Mouse (Mus musculus) splenic B cell, adult 2 months (primary cell): Measurements from ENCODE around the gene Actl10.

Experiments used
- DNase-seq: peaks from one replicate; pipeline ENCODE4 v3.0.0-alpha.2; 2011; ENCODE audit warnings: low read depth, low spot score
- H3K27me3 ChIP-seq: 2 replicates; pipeline ENCODE4 v1.6.1; 2012; ENCODE audit warnings: mild to moderate bottlenecking, low read length, moderate library complexity, mixed read lengths; ENCODE audit not compliant: control insufficient read depth, poor library complexity, insufficient read depth, severe bottlenecking
- H3K36me3 ChIP-seq: 2 replicates; pipeline ENCODE4 v1.6.1; 2012; ENCODE audit warnings: mild to moderate bottlenecking, low read length, moderate library complexity, mixed read lengths; ENCODE audit not compliant: control insufficient read depth, poor library complexity, insufficient read depth, severe bottlenecking

Actl10 gene

DNA sequence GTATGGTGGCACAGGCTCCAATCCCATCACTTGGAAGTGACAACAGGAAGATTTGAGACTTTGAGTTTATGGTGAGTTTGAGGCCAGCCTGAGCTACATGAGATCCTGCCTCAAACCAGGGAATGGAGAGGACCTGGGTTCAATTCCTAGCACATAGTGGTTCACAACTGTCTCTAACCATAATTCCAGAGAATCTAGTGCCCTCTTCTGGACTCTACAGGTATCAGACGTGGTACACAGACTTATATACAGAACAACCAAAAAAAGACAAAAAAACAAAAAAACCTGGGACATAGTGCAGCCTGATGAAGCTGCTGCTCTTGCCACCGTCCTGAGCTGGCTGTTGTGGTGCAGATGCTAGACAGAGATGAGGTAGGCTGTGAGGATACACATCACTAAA lies 9.9 kb upstream of the Actl10 start:
- H3K36me3 ChIP-seq = 0 out of 2 replicates have a peak, but pooled peaks cover under 1% of the 10 kb centered on the region
- DNase-seq = no peak
- H3K27me3 ChIP-seq = no peaks in the 10 kb centered on the region

DNA sequence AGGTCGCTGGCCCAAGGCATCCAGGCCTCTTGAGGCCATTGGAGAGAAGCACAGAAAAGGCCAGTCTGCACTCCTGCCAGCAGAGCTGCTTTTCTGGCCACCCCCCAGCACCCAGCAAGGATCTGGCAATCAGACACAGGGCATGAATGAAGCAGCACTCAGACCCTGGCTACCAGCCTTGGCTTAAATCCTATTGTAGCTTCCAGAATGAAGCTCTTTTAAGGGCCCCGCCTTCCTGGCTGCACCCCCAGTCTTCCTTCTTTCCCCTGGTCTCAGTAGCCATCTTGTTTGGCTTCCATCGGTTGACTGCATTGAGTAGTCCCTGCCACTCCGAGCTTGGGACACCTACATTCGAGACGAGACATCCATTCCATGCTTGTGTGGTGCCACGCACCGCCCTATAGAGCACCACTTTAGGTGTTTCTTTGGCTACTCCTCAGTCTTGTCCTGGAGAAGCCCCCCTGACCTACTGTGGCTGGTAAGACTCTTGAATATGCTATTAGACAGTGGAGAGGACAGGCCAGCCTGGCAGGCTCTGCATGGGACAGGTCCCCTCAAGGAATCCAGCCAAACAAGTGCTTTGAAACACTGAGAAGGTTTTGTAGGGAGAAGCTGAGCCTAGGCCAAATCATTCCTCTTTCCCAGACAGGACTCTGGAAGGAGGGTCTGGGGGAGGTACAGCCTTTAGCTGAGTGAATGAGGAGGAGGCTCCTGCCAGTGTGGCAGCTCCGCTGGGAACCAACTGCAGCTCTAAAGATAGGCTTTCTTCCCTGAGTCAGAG lies 7.8 kb upstream of the Actl10 start:
- no peak for DNase-seq
- no peaks in the 10 kb centered on the region for H3K27me3 ChIP-seq
- H3K36me3 ChIP-seq = no peaks in the 10 kb centered on the region

GRCm38 (mm10) chr2:154546711-154547110 lies 4.9 kb upstream of the Actl10 start, which contains the start of gene 1700003F12Rik:
1700003F12Rik (plus strand) TSS chr2:154547085.
- no peak for DNase-seq
- Histone ChIP-seq H3K27me3 (no peaks in the 10 kb centered on the region), H3K36me3 (no peaks in the 10 kb centered on the region)

DNA sequence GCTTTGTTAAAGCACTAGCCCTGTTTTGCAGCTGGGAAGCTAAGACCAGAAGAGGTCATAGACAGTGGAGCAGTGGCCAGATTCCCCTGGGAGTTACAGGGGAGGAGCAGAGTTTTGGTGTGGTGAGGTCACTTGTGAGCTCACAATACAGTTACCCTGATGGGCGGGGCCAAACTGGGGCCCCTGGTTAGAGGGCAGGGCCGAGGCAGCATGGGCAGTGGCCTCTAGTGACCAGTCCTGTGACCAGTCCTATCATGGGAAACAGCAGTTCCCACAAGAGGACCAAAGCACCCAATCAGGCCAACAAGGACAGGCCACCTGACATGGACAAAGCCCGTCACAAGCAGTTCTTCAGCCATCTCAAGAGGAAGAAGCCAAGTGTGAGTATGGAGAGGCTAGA lies 2.9 kb upstream of the Actl10 start:
- H3K27me3 ChIP-seq = no peaks in the 10 kb centered on the region
- no peaks in the 10 kb centered on the region for H3K36me3 ChIP-seq
- DNase-seq = peak; percentile 51

GRCm38 (mm10) chr2:154549127-154549885 lies 2.3 kb upstream of the Actl10 start:
- H3K27me3 ChIP-seq = no peaks in the 10 kb centered on the region
- no peaks in the 10 kb centered on the region for H3K36me3 ChIP-seq
- peak; percentile 65 for DNase-seq

DNA sequence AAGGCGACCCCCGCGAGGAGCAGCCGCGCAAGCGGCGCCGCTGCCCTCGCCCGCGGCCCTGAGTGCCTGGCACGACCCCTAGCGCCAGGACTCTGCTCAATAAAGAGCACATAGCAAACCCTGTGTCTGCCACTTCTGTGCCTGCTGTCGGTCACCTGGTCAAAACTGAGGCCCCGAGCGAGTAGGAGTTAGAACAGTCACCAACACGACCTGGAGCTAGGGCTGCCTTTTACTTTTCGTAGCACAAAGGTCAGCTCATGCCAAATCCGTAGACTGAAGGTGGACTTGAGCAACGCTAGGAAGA lies 1.7 kb upstream of the Actl10 start:
- no peak for DNase-seq
- no peaks in the 10 kb centered on the region for H3K27me3 ChIP-seq
- H3K36me3 ChIP-seq = no peaks in the 10 kb centered on the region

DNA sequence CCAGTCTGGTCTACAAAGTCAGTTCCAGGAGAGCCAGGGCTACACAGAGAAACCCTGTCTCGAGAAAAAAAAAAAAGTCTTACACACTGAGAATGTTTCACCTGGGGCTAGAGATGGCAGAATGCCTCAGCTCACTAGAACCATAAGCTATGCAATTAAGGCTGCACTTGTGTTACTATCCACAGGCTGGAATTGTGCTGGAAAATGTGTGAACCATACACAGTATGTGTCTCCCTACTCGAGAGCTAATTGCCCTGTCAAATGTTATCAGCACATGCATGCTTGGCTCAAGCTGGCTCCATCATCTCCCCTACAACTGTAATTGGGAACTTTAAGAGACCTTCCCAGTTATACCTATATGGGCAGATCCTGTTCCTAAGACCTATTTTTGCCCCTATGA lies 639 bp upstream of the Actl10 start:
- no peak for DNase-seq
- no peaks in the 10 kb centered on the region for H3K36me3 ChIP-seq
- no peaks in the 10 kb centered on the region for H3K27me3 ChIP-seq

GRCm38 (mm10) chr2:154551927-154552326 lies 351 bp downstream of the Actl10 start:
- Histone ChIP-seq H3K36me3 (no peaks in the 10 kb centered on the region), H3K27me3 (no peaks in the 10 kb centered on the region)
- DNase-seq = no peak

DNA sequence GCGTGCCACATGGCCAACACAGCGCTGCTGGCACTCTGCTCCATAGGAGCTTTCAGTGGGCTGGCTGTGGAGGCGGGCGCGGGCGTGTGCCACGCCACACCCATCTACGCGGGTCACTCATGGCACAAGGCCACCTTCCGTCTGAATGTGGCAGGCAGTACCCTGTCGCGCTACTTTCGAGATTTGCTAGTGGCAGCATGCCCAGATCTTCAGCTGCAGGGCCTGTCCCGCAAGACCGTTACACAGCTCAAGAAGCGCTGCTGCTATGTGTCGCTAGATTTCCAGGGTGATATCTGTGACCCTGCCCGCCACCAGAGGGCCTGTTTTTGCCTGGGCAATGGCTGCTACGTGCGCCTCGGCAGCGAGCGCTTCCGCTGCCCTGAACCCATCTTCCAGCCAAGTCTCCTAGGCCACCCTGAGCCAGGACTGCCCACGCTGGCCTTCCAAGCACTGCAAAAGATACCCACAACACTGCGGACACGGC lies 890 bp downstream of the Actl10 start:
- Histone ChIP-seq H3K27me3 (no peaks in the 10 kb centered on the region), H3K36me3 (no peaks in the 10 kb centered on the region)
- DNase-seq = peak; percentile 74

DNA sequence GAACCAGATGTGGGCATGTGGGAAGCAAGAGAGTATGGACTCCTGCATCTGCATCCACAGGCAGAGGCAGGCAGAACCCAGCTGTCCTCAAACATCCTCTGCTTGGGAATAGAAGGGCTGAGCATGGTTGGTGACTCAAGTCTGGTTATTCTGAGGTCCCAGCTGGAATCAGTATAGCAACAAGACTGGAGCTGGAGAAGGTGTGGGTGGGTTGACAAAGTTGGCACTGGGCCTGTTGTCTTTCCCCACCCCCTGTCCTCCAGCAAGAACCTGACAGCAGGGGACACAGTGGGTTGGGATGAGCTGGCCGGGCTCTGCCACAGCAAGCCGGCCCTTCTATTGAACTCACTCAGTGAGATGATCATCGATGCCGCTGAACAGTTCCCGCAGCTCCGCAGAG lies 3.7 kb downstream of the Actl10 start:
- no peaks in the 10 kb centered on the region for H3K27me3 ChIP-seq
- DNase-seq = no peak
- no peaks in the 10 kb centered on the region for H3K36me3 ChIP-seq

DNA sequence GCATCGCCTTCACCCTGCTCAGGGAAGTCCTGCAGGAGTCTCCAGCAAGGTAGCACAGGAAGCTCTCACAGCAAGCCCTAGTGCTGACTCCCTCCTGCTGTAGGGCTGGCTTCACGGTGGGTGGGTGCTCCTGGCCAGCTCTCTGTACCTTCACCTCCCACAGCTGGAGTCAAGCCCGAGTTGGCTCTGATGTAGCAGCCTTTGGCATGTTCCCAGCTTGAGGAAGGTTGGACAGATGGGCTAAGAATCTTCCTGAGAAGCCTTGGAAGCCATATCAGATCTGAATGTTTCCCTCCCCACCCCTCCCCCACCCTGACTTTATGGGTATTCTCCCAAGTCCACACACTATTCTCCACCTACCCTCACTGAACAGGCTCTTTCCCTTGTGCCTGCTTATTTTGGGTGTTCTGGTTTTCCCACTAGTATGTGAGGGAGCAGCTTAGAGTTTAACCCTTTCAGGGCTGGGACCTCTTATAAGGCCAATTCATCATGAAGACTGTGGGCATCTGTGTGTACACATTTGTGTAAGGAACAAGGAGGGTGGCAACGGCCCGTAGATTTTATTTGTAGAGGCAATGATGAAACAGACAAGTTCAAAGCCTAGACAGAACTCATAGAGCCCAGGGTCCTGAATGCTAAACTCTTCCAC lies 5.7 kb downstream of the Actl10 start:
- Histone ChIP-seq H3K27me3 (no peaks in the 10 kb centered on the region), H3K36me3 (no peaks in the 10 kb centered on the region)
- no peak for DNase-seq

DNA sequence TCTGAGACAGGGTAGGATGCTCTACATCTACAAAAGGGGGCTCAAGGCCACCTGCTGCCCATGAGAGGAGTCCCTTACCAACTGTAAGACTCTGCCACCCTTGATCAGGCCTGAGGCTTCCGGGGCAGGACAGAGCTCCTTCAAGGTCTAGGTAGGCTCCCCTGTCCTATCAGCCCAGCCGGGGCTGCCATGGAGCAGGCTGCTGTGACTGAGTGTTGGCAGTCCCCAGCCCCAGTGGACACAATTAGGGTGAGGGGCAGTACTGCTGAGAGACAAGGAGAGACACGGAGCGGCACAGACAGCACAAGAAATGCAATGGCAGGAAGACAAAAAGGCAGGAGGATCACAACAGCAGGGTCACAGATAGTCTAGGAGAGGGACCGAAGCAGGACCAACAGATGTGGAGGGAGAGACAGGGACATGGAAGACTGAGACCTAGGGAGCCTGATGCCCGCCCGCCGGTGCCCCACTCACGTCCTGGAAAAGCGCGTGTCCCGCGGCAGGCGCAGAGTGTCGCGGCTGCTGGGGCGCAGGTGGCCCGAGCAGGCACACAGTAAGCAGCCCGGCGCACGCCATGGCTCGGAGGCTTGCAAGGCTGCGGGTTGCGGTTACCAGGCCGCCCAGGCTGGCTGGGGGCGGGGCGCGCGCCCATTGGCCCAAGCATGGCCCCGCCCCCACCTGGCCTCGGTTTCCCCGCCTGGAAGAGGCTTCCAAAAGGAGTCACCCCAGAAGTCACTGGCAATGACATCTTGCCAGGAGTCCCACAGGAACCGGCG lies 6.9 kb downstream of the Actl10 start, which contains the start of gene Necab3:
TSS of gene Necab3 (minus strand) at position 627 of the 776 bp plus-strand sequence.
- DNase-seq = peak; percentile 23

DNA sequence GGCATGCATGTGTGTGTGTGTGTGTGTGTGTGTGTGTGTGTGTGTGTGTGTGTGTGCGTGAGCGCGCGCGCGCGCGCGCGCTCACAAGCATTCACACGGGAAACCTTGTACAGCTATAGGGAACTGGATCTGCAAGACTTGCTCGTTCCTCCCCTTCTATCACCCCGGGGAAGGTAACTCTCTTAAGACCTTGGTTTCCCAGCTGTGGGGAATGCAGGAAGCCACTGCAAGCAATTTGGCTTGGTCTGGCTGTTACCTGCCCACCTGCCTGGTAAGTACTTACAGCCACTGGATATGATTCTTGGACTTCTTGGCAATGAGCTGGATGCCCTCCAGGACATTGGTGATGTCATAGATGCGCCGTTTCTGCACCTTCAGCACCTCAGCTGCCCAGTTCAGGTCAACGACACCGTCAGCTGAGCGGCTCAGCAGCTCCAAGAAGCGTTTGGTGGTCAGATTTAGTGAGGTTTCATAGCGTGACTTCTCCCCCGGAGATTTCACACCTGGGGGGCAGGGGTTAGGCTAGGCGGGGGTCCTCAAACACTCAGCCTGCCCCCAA lies 12.1 kb downstream of the Actl10 start:
- no peaks in the 10 kb centered on the region for H3K36me3 ChIP-seq
- no peak for DNase-seq
- H3K27me3 ChIP-seq = no peaks in the 10 kb centered on the region

More for the DNA sequence above, 6.9 kb downstream of the Actl10 start, which contains the start of gene Necab3:
- Histone ChIP-seq H3K36me3 (no peaks in the 10 kb centered on the region), H3K27me3 (no peaks in the 10 kb centered on the region)

- H3K27me3 ChIP-seq = no peaks in the 10 kb centered on the region
- DNase-seq = no peak
These were observed 14.0 kb downstream of the Actl10 start for GRCm38 (mm10) chr2:154565562-154565961.

More at GRCm38 (mm10) chr2:154565562-154565961, 14.0 kb downstream of the Actl10 start:
- no peaks in the 10 kb centered on the region for H3K36me3 ChIP-seq
